Mouse (Mus musculus): ENCODE measurements around the gene Bzw2. TPM values are rescaled to one million over a fixed set of nuclear protein-coding genes. Genes with fewer than 3 reads are reported as not detected.

Bzw2 gene
- polyA plus RNA-seq, 1 experiment from 2014 or later = 76.7 TPM

DNA sequence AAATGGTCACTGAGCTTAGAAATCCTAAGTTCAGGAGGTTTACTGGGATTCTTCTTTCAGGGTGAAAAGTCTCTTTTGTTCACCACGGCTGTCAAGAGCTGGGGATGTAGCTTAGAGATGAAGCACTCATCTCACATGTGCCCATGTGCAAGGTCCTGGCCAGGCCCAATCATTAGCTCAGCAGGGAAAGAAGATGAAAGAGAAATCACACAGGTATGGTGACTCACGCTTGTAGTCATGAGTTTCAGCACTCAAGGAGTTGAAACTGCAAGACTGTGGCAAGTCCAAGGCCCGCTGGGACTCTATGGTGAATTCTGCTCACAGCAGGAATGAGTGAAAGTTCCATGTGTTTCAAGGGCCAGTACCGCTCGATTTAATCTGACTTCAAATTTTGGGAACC, 23.8 kb downstream of the Bzw2 start:
- DNase-seq = no peak
- no peak overlapping the region for H3K4me2 ChIP-seq
- no peak overlapping the region for H3K9ac ChIP-seq
- H3K27me3 ChIP-seq = no peaks in the 10 kb centered on the region
- no peaks in the 10 kb centered on the region for H3K9me3 ChIP-seq (replicated peaks)
- peaks cover 9% of the 10 kb centered on the region for H3K36me3 ChIP-seq
- no peak overlapping the region for H3K27ac ChIP-seq
- H3K4me3 ChIP-seq (replicated peaks) = no peak overlapping the region
- ATAC-seq (ENCODE audit: low read depth) = no peak
- H3K4me1 ChIP-seq (replicated peaks) = no peaks in the 10 kb centered on the region
- 81% methylated on average over 5 of the region's 5 CpGs for WGBS (ENCODE audit: insufficient replicate concordance)

DNA sequence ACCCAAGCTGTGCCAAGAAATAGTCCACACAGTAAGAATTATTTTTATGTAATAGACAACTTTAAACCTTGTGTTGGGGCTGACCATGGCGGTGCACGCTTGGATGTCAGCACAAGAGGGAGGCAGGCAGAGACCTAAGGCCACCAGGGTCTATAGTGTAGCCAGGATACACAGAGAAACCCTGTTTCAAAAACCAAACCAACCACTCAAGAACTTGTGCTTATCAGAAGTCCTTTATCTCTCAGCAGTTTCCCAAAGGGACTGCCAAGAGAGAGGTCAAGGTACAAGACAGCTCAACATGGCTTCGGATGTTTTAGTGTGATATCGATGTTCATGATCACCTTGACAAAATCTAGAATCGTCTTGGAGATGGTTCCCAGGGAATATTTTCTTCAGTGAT, 24.3 kb downstream of the Bzw2 start:
- Histone ChIP-seq H3K4me3 (replicated peaks) (no peak overlapping the region), H3K4me2 (no peak overlapping the region), H3K36me3 (peaks cover 11% of the 10 kb centered on the region), H3K4me1 (replicated peaks) (no peaks in the 10 kb centered on the region), H3K9ac (no peak overlapping the region), H3K27ac (no peak overlapping the region), H3K9me3 (replicated peaks) (no peaks in the 10 kb centered on the region), H3K27me3 (no peaks in the 10 kb centered on the region)
- no peak for ATAC-seq (ENCODE audit: low read depth)
- DNase-seq = no peak
- 77% methylated on average over 5 of the region's 5 CpGs for WGBS (ENCODE audit: insufficient replicate concordance)

DNA sequence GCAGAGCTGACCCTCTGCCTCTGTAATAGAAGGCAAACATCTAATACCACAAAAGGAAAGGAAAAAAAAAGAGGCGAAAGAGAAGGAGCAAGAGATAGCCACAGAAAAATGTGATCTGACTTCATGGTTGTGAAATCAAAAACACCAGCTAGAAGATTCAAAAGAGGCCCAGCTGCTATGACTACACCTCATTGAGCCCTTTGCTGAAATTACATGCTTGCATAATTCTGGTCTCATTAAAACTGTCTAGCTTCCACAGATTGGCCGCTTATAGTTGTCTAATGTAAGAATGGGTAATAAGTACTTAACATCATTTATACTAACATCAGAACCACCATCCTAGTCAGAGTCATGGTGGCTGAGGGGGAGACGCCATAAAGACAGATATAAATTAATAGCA, 25.2 kb downstream of the Bzw2 start:
- Histone ChIP-seq H3K9me3 (replicated peaks) (no peaks in the 10 kb centered on the region), H3K27ac (no peak overlapping the region), H3K9ac (no peak overlapping the region), H3K4me2 (no peak overlapping the region), H3K27me3 (no peaks in the 10 kb centered on the region), H3K4me1 (replicated peaks) (no peaks in the 10 kb centered on the region), H3K4me3 (replicated peaks) (no peak overlapping the region), H3K36me3 (peaks cover 11% of the 10 kb centered on the region)
- ATAC-seq (ENCODE audit: low read depth) = no peak
- no peak for DNase-seq
- 70% methylated on average over 3 of the region's 3 CpGs for WGBS (ENCODE audit: insufficient replicate concordance)

DNA sequence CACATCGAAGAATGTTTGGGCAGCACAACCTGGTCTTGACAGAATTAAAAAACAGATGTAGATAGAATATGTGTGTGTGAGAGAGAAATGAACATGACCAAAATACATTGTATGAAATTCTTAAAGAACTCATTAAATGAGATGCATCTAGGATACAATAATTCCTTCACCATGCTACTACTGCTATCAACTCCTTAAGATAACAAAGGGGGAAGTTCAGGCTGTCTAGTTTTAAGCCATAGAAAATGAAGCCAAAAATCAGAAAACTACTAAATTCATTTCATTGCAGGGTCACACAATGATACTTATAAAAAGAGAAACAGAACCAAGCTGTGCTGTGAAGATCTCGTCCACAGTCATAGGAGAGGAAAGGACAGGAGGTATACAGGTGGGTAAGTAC, 25.6 kb downstream of the Bzw2 start:
- no peak for ATAC-seq (ENCODE audit: low read depth)
- WGBS (ENCODE audit: insufficient replicate concordance) = 83% methylated on average over 2 of the region's 2 CpGs
- DNase-seq = no peak
- H3K9ac ChIP-seq = no peak overlapping the region
- H3K4me3 ChIP-seq (replicated peaks) = no peak overlapping the region
- H3K4me1 ChIP-seq (replicated peaks) = no peaks in the 10 kb centered on the region
- H3K27me3 ChIP-seq = no peaks in the 10 kb centered on the region
- H3K9me3 ChIP-seq (replicated peaks) = no peaks in the 10 kb centered on the region
- H3K4me2 ChIP-seq = no peak overlapping the region
- no peak overlapping the region for H3K27ac ChIP-seq
- H3K36me3 ChIP-seq = peaks cover 11% of the 10 kb centered on the region

DNA sequence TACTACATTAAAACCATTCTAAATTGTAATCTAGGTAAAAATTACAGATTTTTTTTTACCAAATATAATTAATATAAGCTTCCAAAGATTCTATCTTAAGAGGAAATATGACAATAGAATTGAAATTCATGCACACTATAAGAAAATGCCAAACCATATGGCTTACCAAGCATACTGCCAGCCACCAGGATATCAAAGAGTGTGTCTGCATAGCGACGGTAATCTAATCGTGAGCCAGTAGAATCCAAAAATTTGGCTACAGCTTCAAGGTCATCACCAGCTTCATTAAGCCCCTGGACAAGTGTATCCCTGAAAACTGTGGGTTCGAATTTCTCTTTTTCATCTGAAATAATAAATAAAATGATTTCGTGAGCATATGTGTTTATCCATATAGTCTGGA, 28.1 kb downstream of the Bzw2 start:
- Histone ChIP-seq H3K4me2 (no peak overlapping the region), H3K27me3 (no peaks in the 10 kb centered on the region), H3K9me3 (replicated peaks) (no peaks in the 10 kb centered on the region), H3K27ac (no peak overlapping the region), H3K4me3 (replicated peaks) (no peak overlapping the region), H3K36me3 (peaks cover 13% of the 10 kb centered on the region), H3K4me1 (replicated peaks) (no peaks in the 10 kb centered on the region), H3K9ac (no peak overlapping the region)
- DNase-seq = no peak
- 76% methylated on average over 5 of the region's 5 CpGs for WGBS (ENCODE audit: insufficient replicate concordance)
- no peak for ATAC-seq (ENCODE audit: low read depth)

DNA sequence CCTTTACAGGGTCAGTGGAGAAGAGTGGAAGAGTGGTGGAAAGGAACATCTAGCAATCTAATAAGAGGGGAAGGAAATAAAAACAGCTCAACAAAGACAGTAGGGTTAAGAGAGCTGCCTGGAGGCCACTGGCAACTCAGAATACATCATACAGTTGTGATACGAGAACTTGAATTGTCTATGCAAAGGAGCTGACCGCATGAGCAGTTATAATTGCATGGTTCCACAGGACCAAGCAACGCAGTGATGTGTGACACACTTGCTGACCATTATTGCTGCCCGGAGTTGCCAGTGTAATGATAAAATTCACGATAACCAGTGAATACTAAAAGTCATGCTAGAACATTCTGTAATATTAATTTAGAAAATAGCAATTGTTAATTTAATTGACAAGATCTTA, 31.8 kb downstream of the Bzw2 start:
- Histone ChIP-seq H3K36me3 (peaks cover 24% of the 10 kb centered on the region), H3K4me1 (replicated peaks) (no peaks in the 10 kb centered on the region), H3K27ac (no peak overlapping the region), H3K9me3 (replicated peaks) (no peaks in the 10 kb centered on the region), H3K4me2 (no peak overlapping the region), H3K27me3 (no peaks in the 10 kb centered on the region), H3K9ac (no peak overlapping the region), H3K4me3 (replicated peaks) (no peak overlapping the region)
- WGBS (ENCODE audit: insufficient replicate concordance) = 84% methylated on average over 5 of the region's 5 CpGs
- ATAC-seq (ENCODE audit: low read depth) = no peak
- DNase-seq = no peak

DNA sequence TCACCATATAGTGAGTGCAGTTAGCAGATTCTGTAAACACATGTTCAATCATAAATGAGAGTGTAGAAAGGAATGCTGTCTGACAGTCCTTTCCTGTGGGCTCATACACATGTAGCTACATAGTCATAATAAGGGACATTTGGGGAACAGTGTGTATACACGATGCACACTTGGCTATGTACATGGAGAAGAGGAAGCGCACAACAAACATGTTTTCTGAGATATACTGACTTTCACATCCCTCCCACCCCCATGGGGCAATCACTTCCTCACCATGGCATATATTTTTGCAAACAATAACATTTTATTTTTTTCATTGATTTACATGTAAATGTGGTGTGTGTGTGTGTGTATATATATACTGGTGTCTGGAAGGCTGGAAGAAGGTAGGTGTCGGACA, 38.6 kb downstream of the Bzw2 start:
- Histone ChIP-seq H3K9ac (no peak overlapping the region), H3K9me3 (replicated peaks) (no peaks in the 10 kb centered on the region), H3K4me3 (replicated peaks) (no peak overlapping the region), H3K4me1 (replicated peaks) (no peaks in the 10 kb centered on the region), H3K27ac (no peak overlapping the region), H3K36me3 (peaks cover 35% of the 10 kb centered on the region), H3K4me2 (no peak overlapping the region), H3K27me3 (no peaks in the 10 kb centered on the region)
- 83% methylated on average over 3 of the region's 3 CpGs for WGBS (ENCODE audit: insufficient replicate concordance)
- DNase-seq = no peak
- no peak for ATAC-seq (ENCODE audit: low read depth)

DNA sequence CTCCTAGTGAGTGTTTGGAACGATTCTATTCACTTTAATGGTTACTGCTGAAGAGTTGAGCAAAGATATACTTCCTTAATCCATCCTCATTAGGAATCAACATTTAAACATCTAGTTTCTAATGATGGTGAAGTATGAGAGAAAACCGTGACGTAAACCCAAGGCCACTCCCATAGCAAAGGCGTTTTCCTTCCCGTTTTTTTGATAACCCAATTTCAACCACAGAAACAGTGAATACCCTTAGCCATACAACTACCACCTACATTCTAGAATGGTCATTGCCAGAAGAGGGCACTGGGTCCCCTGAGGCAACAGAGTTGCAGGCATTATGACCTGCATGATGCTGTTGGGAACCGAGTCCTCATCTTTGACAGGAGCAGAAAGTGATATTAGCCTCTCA, 40.7 kb downstream of the Bzw2 start:
- DNase-seq (no peak), ATAC-seq (ENCODE audit: low read depth) (no peak)
- Histone ChIP-seq H3K9ac (no peak overlapping the region), H3K4me1 (replicated peaks) (no peaks in the 10 kb centered on the region), H3K27ac (no peak overlapping the region), H3K4me3 (replicated peaks) (no peak overlapping the region), H3K9me3 (replicated peaks) (no peaks in the 10 kb centered on the region), H3K4me2 (no peak overlapping the region), H3K36me3 (peaks cover 40% of the 10 kb centered on the region), H3K27me3 (no peaks in the 10 kb centered on the region)
- 78% methylated on average over 6 of the region's 6 CpGs for WGBS (ENCODE audit: insufficient replicate concordance)

DNA sequence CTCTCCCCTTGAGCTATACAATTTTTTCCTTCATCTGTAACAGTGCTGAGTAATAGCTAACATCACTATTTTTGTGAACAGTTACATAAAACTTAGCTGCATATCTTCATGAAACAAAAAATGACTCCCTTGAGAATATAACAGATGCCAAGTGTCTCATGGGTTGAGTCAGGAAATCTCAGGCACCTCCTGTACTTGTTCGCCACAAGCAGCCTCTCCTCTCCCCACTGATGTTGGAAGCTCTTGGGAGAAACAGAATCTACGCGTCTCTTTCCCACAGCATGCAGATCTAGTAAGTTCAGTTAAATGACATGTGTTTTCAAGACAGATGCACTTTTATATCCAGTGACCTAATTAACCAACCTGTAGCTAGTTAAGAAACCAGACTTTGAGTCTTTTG, 45.8 kb downstream of the Bzw2 start:
- Histone ChIP-seq H3K4me1 (replicated peaks) (no peaks in the 10 kb centered on the region), H3K27me3 (no peaks in the 10 kb centered on the region), H3K4me2 (no peak overlapping the region), H3K9me3 (replicated peaks) (no peaks in the 10 kb centered on the region), H3K27ac (no peak overlapping the region), H3K4me3 (replicated peaks) (no peak overlapping the region), H3K36me3 (peaks cover 60% of the 10 kb centered on the region), H3K9ac (no peak overlapping the region)
- DNase-seq (no peak), ATAC-seq (ENCODE audit: low read depth) (no peak)
- 89% methylated on average over 3 of the region's 3 CpGs for WGBS (ENCODE audit: insufficient replicate concordance)

DNA sequence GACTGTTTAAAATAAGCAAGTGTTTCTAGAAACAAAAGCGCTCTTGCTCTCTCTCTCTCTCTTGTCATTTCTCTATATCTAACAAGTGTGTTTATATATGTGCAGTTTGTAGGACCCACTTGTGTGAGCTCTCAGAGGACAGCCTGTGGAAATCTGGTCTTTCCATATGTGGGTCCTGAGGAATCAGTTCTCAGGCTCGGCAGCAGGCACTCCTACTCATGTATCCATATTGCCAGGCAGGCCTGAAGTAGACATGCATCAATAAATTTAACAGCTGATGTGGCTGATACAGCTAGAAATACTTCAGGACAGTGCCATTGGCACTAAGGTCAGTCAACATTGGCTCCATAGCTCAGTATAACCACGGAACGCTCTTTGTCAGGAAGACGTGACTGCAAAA, 46.8 kb downstream of the Bzw2 start:
- Histone ChIP-seq H3K9ac (no peak overlapping the region), H3K9me3 (replicated peaks) (no peaks in the 10 kb centered on the region), H3K4me2 (no peak overlapping the region), H3K4me1 (replicated peaks) (no peaks in the 10 kb centered on the region), H3K4me3 (replicated peaks) (no peak overlapping the region), H3K27me3 (no peaks in the 10 kb centered on the region), H3K27ac (no peak overlapping the region), H3K36me3 (peaks cover 64% of the 10 kb centered on the region)
- WGBS (ENCODE audit: insufficient replicate concordance) = 83% methylated on average over 5 of the region's 5 CpGs
- ATAC-seq (ENCODE audit: low read depth) (no peak), DNase-seq (no peak)

DNA sequence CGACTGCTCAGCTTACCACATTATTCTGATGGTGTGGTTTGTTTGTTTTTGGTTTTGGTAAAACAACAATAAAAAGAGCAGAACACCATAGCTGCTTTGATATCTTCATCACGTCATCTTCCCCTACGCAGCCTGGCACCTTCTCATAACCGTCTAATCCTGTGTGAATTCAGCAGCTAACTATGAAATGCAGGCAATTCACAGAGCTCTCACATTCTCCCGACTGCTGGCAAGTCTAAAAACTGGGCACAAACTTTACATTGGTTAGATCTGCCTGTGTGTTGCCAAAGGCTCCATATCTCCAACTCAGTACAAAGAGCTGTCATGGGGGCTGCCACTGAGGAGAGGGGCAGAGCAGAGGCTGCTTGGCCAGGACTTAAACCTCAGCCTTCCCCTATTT, 47.4 kb downstream of the Bzw2 start:
- Histone ChIP-seq H3K27ac (no peak overlapping the region), H3K36me3 (peaks cover 63% of the 10 kb centered on the region), H3K4me1 (replicated peaks) (no peaks in the 10 kb centered on the region), H3K9me3 (replicated peaks) (no peaks in the 10 kb centered on the region), H3K9ac (no peak overlapping the region), H3K4me2 (no peak overlapping the region), H3K4me3 (replicated peaks) (no peak overlapping the region), H3K27me3 (no peaks in the 10 kb centered on the region)
- ATAC-seq (ENCODE audit: low read depth) (no peak), DNase-seq (no peak)
- WGBS (ENCODE audit: insufficient replicate concordance) = 76% methylated on average over 5 of the region's 5 CpGs

DNA sequence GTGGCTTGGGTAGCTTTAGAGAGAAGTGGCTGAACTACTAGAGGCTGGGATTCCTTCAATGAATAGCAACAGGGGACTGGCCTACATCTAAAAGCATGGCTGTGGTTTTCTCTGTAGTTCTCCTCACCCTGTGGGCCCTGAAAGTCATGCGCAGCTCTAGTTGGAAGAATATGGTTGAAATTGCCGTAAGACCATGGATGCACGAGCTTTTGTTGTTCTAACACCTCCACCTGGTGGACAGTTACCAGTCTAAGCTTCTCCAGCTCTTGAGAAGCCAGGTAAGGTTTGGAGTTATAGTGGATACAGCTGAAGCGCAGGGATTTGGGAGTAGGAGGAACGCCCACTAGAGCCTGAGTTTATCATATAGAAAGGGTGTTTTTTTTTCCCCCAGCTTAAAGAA, 49.4 kb downstream of the Bzw2 start:
- WGBS (ENCODE audit: insufficient replicate concordance) = 85% methylated on average over 5 of the region's 5 CpGs
- Histone ChIP-seq H3K27ac (no peak overlapping the region), H3K9me3 (replicated peaks) (no peaks in the 10 kb centered on the region), H3K4me2 (no peak overlapping the region), H3K4me1 (replicated peaks) (no peaks in the 10 kb centered on the region), H3K36me3 (peaks cover 66% of the 10 kb centered on the region), H3K27me3 (no peaks in the 10 kb centered on the region), H3K9ac (no peak overlapping the region), H3K4me3 (replicated peaks) (no peak overlapping the region)
- no peak for DNase-seq
- no peak for ATAC-seq (ENCODE audit: low read depth)

DNA sequence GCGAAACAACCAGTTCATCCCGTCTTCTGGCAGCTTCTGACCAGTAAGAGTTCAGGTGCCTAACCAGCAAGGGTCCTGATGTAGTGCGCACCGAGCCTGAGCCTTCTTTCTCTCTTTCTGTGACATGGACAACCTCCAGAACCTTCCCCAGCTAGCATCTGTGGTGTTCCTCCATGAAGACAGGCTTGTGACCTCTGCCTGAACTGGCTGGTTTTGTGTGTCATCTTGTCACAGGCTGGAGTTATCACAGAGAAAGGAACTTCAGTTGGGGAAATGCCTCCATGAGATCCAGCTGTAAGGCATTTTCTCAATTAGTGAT, 54.3 kb downstream of the Bzw2 start:
- H3K9ac ChIP-seq = no peak overlapping the region
- no peak overlapping the region for H3K4me3 ChIP-seq (replicated peaks)
- H3K36me3 ChIP-seq = peaks cover 46% of the 10 kb centered on the region
- no peak overlapping the region for H3K27ac ChIP-seq
- no peak for DNase-seq
- no peaks in the 10 kb centered on the region for H3K4me1 ChIP-seq (replicated peaks)
- H3K4me2 ChIP-seq = no peak overlapping the region
- WGBS (ENCODE audit: insufficient replicate concordance) = 87% methylated on average over 4 of the region's 4 CpGs
- no peaks in the 10 kb centered on the region for H3K9me3 ChIP-seq (replicated peaks)
- no peak for ATAC-seq (ENCODE audit: low read depth)
- no peaks in the 10 kb centered on the region for H3K27me3 ChIP-seq

Measured in liver, embryonic 13.5 days (tissue).